Mouse (Mus musculus) right cerebral cortex, postnatal 14 days (tissue): ENCODE data around the gene Prmt2.

Experiments used
- DNase-seq: peaks from one replicate; pipeline ENCODE4 v3.0.0; 2022

The Prmt2 gene

DNA sequence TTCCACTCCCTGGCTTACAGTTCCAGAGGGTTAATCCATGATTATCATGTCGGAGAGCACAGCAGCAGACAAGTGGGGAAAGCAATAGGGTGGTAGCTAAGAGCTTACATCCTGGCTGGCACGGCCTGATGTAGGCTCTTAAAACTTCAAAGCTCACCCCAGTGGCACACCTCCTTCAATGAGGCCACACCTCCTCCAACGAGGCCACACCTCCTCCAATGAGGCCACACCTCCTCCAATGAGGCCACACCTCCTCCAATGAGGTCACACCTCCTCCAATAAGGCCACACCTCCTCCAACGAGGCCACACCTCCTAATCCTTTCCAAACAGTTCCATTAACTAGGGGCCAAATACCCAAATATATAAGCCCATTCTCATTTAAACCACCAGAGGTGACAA lies 23.5 kb downstream of the Prmt2 start:
- DNase-seq: no peak

DNA sequence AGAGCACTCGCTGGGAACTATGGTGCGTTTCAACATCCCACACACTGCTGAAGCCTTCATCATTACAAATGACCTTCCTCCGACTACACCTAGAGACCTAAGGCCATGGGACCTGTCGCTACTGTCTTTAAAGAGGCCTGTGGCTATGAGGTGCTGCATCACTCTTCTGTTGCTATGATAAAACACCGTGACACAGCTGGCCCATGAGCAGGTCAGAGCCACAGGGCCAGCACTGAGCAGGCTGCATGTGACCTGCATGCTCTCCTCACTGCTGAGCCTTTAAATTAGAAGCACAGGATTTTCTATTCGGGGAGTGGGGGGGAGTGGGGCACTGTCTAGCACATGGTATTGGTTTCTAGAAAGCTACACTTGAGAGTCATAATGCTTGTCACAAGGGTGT lies 25.5 kb downstream of the Prmt2 start:
- DNase-seq: no peak

DNA sequence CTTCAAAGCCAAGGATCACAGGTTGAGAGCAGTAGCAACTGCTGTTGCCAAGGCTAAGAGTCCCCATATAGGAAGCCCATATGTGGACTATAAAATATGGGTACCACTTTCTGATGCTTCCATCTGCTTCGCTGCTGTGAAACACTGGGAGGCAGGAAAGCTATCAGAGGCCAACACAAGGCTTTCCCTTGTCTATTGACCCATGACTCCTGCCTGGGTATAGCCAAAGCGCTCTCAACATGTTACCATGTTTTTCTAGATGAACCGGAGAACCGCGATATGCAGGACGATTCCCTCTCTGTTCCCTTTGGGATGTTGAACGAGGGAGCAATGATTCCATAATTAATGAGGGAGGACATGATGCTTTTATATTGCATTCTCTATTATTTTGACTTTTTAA lies 26.9 kb downstream of the Prmt2 start:
- DNase-seq: no peak

DNA sequence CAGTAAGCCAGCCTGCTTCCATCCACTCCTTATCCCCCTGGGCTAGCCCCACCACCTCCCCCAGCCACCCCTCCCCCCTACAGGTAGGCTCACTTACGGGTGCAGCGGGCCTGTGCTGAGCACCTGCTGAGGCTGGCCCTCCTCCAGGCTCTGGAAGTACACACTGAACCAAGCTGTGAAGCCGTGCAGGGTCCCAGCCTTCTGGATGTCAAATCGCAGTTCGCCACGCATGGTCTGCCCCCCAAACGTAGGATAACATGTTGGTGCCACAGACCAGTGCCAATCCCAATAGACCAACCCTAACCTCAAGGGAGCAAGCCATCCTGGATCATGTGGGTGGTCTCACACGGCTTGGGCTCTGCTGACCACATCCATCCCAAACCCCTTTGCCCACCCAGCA lies 28.4 kb downstream of the Prmt2 start:
- no peak for DNase-seq

DNA sequence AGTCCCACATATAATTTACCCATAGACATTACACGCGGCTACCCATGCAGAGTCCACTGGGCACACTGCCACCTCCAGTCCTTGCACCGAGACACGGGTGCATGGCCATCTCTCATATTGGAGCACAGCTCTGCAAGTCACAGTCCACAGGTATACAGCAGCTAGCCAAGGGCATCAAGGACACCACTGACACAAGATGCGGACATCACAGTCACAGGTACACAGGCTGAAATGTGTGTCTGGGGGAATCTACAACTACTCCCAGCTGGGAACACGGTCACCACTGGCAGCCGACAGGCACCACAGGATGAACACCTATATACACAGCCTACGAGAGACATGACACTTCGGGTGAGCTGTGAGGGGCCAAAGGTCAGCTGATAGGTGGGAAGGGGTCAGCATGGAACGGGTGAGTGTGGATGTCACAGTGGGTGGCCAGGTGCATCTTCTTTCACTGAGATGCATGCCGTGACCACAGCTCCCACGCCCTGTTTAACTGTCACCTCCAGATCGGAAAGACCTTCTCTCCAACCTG lies 30.3 kb downstream of the Prmt2 start:
- no peak for DNase-seq

DNA sequence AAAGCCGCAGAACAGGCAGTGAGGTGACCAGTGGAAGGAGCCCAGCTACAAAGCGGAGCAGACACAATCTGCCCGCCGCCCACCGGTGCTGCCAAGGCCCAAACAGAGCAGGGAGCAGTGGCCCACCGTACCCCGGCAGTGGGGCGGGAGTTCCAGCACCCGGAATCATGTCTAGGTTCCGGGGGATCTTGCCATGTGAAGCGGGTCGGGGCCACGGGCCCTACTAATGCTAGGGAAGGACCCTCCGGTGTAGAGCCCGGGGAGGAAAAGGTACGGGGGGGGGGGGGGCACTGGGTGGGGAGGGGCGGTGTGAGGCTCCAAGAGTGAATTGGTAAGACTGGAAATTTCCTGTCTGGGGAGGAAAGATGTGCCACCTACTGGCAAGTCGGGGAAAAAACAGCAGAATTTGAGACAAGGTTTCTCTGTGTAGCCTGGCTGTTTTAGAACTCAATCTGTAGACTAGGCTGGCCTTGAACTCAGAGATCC lies 33.8 kb downstream of the Prmt2 start:
- peak; percentile 32 for DNase-seq

DNA sequence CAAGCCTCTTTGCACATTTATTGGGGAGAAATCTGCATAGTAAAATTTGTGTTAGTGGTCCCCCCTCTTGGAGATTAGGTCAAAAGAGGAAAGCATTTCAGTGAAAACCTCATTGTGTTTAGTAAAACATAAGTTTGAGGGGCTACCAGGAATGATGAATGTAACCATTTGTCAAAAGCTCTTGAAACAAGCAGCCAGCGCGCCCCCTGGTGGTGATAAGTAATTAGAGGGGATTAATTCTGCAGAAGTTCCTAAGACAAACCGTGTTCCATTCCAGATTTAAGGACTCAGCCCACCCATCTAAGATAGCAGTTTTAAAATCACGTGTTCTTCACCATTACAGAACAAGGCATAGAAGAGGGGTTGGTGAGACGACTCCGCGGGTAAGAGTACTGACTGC lies 35.7 kb downstream of the Prmt2 start:
- peak; percentile 90 for DNase-seq

DNA sequence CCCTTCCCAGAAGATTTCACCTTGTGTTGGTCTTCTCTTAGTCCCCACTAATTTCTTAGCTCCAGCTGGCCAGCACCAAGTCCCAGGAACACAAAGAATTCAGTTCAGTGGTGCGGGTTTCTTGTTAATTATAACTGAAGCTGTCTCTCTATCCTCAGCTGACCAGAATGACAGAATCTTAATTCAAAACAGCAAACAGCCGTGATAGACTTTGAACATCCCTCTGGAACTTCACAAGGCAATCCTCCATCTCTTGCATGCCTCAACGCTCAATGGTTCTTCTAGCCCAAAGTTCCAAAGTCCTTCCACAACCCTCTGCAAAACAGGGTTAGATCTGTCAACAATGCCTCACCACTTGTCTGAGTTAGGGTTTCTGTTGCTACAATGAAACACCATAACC lies 36.2 kb downstream of the Prmt2 start:
- no peak for DNase-seq

DNA sequence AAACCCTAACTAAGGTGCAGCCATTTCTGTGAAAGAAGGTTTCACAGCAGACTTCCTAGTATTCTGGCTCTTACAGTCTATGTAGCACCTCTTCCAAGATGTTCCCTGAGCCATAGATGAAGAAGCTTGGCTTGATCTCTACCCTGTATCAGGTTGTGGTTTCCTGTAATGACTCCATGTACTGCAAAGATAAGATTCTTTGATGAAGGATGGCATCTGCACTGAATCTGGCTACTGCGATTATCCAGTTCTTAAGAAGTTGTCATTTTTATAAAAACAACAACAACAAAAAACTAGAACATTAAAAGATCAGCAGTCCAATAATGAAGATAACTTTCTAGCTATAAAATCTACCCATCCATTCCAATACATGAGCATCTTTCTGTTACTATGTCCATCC lies 49.7 kb downstream of the Prmt2 start:
- DNase-seq: no peak

DNA sequence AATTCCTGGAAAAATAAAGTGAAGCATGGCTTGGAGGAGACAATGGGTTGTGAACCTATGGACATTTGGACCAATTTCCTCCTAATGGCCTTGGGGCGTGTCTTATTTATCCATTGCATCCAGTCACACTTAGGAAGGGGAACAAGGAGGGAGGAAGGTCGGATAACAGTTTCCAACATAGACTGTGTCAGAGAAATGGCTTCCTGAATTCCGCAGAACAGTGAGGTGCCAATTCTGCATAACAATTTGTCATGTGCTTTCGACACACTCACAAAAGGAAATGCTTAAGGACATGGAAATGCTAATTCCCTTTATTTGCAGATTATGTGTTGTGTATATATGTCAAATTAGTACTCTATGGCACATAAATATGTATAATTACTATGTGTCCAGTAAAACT lies 52.4 kb downstream of the Prmt2 start:
- no peak for DNase-seq

DNA sequence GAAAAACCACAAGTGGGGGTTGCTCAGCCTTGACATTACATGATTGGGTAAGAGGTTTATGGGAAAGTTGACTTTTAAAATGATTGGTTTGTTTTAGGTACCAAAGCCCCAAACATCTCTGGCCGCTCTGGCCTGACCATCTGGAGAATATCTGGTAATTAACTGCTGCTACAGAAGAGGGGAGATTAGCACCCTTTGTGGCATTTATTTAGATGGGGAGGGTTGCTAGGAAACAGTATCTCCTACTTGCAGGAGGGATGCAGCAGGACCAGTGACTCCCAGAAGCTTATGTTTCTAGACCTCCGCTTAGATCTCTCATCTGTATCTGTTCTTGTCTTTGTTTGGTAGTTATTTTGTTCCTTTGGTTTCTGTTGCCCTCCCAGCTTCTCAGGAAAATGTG lies 62.8 kb downstream of the Prmt2 start:
- no peak for DNase-seq

DNA sequence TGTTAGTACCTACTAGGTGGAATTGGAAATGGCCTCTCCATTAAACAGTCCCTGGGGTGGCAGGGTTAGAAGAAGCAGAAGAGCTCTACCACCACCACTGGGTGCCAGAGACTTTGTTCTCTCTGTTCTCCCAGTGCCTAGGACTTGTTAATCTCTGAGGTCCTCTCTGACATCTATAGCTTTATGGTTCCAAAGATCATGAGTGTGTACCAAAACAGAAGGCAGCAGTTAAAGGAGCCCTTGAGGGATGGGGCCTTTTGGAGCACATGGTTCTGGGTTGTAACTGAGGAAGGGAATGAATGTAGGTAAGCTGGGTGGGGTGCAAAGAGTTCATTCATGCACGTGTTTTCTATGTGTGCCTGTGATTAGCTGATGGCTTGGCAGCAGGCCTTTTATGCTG lies 79.7 kb downstream of the Prmt2 start:
- no peak for DNase-seq

DNA sequence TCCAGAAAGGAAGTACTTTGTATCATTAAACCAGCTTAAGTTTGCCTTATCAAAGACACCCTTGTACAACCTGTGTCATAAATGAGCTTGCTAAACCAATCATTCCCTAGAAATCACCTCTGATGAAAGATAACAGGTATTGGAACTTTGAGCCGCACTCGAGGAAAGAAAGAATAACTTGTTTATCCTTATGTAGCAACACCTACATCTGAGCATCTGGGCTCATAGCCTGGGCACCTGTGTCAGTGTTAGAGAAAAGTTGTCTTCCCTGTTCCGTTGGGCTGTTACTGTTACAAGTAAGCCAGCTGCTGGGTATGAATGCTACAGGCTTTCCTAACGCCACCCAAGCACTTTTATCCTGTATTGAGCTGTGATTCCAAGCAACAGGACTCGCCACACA lies 80.1 kb downstream of the Prmt2 start:
- DNase-seq: no peak
